Mouse (Mus musculus): ENCODE measurements around the gene Wdr77. TPM values are rescaled to one million over a fixed set of nuclear protein-coding genes. Genes with fewer than 3 reads are reported as not detected.
"Not testable (repeated sequence)": the region's sequence is repeated elsewhere in the genome, so short reads cannot be mapped to it uniquely, and the experiment has no call there.

Wdr77 gene
- polyA plus RNA-seq, 1 experiment from 2014 or later: 52.7 TPM

DNA sequence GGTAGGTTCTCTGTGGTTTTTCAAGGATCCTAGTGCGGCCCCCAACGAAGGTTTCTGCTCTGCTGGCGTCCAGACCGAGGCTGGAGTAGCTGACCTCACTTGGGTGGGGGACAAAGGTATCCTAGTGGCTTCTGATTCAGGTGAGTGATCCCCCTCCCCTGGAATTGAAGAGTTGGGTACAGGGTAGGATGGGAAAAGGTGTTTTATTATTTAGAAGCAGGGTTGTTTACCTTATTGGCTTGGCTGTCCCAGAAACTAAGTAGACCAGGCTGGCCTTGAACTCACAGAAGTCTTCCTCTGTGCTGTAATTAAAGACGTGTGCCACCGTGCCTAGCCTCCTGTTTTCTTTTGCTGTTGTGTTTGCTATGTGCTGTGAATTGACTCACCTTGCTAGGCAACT is 830 bp downstream of the Wdr77 start, which contains the start of gene Atp5f1:
Atp5f1 (minus strand) TSS at position 101 of the 400 bp plus-strand sequence.
- Histone ChIP-seq H3K9me3 (ENCODE audit: control insufficient read depth, low read length) (no peaks in the 10 kb centered on the region), H3K36me3 (ENCODE audit: control insufficient read depth, insufficient read depth, low read length) (peaks cover 9% of the 10 kb centered on the region), H3K4me3 (ENCODE audit: low read depth, low read length) (peak within 1 kb of the TSS; percentile 93), H3K27ac (replicated peaks) (peak within 1 kb of the TSS; percentile 95), H3K9ac (ENCODE audit: low read length) (peak within 1 kb of the TSS; percentile 97), H3K4me2 (replicated peaks; ENCODE audit: low read depth) (peak within 1 kb of the TSS; percentile 87), H3K4me1 (replicated peaks; ENCODE audit: control insufficient read depth, insufficient read depth) (peaks cover 7% of the 10 kb centered on the region; the same call in 1 of the 2 replicates), H3K27me3 (ENCODE audit: control insufficient read depth, insufficient read depth, low read length) (no peaks in the 10 kb centered on the region)
- 6% methylated on average over 6 of the region's 6 CpGs for WGBS
- TF ChIP-seq CTCF (IDR thresholded peaks at IDR 0.05; ENCODE audit: low read depth) (no peak), EP300 (optimal IDR thresholded peaks at IDR 0.05) (no peak)
- DNase-seq (ENCODE audit: low spot score) (no peak), ATAC-seq (ENCODE audit: low FRiP score, low TSS enrichment) (no peak)

DNA sequence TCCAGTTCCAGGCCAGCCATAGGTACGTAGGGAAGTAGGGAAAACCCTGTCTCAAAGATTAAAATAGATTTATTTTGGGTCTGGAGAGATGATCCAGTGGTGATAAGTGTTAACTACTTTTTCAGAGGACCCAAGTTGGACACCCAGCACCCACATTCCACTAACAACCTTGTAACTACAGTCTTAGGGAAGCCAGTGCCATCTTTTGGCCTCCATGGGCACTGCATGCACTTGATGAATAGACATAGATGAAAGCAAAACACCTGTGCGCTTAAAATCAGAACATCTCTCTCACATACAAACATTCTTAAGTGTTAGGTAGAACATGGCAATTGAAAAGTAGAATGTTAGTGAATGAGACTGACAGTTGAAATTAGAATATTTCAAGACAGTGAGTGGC is 1.5 kb downstream of the Wdr77 start:
- H3K9me3 ChIP-seq (ENCODE audit: control insufficient read depth, low read length): no peaks in the 10 kb centered on the region
- peak; percentile 59 for TF ChIP-seq CTCF (IDR thresholded peaks at IDR 0.05; ENCODE audit: low read depth)
- no peak for TF ChIP-seq EP300 (optimal IDR thresholded peaks at IDR 0.05)
- no peak overlapping the region for H3K4me2 ChIP-seq (replicated peaks; ENCODE audit: low read depth)
- H3K36me3 ChIP-seq (ENCODE audit: control insufficient read depth, insufficient read depth, low read length): peaks cover 9% of the 10 kb centered on the region
- 96% methylated on average over 2 of the region's 2 CpGs for WGBS
- no peaks in the 10 kb centered on the region for H3K27me3 ChIP-seq (ENCODE audit: control insufficient read depth, insufficient read depth, low read length)
- peaks cover 7% of the 10 kb centered on the region; the same call in 1 of the 2 replicates for H3K4me1 ChIP-seq (replicated peaks; ENCODE audit: control insufficient read depth, insufficient read depth)
- DNase-seq (ENCODE audit: low spot score) (no peak), ATAC-seq (ENCODE audit: low FRiP score, low TSS enrichment) (no peak)
- no peak overlapping the region for H3K9ac ChIP-seq (ENCODE audit: low read length)
- no peak overlapping the region for H3K4me3 ChIP-seq (ENCODE audit: low read depth, low read length)
- H3K27ac ChIP-seq (replicated peaks): no peak overlapping the region

DNA sequence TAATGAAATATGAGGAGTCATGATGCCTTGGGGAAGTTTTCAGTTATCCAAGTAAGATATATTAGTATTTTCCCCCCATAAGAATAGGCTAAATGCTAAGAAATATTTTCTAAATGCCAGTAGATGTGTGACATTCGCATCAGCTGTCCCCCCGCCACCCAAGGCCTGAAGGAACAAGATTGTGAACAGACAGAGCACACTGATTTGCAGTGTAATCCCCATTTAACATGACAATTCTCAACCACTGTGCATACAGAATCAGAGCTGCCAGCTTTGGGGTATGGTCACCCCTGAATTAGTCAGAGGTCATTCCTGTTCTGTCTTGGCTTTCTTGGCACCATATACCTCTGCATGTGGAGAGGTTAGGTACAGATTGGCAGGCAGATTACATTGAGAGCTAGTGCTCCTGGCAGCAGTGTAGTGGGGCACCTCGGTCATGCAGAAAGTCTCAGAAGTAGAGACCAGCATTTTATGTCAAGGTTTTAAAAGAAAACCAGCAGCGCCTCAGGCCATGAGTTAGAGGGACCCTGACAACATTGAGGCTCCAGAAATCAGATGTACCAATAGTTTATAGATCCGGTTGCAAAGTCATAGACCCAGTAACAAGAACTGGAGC is 12.8 kb downstream of the Wdr77 start:
- Histone ChIP-seq H3K4me1 (replicated peaks; ENCODE audit: control insufficient read depth, insufficient read depth) (no peaks in the 10 kb centered on the region), H3K4me3 (ENCODE audit: low read depth, low read length) (no peak overlapping the region), H3K4me2 (replicated peaks; ENCODE audit: low read depth) (no peak overlapping the region), H3K36me3 (ENCODE audit: control insufficient read depth, insufficient read depth, low read length) (peaks cover 15% of the 10 kb centered on the region; the same call in 1 of the 2 replicates), H3K27ac (replicated peaks) (no peak overlapping the region), H3K9me3 (ENCODE audit: control insufficient read depth, low read length) (no peaks in the 10 kb centered on the region), H3K9ac (ENCODE audit: low read length) (no peak overlapping the region), H3K27me3 (ENCODE audit: control insufficient read depth, insufficient read depth, low read length) (no peaks in the 10 kb centered on the region)
- 82% methylated on average over 5 of the region's 5 CpGs for WGBS
- ATAC-seq (ENCODE audit: low FRiP score, low TSS enrichment): no peak
- TF ChIP-seq CTCF (IDR thresholded peaks at IDR 0.05; ENCODE audit: low read depth) (no peak), EP300 (optimal IDR thresholded peaks at IDR 0.05) (no peak)
- DNase-seq (ENCODE audit: low spot score): no peak

DNA sequence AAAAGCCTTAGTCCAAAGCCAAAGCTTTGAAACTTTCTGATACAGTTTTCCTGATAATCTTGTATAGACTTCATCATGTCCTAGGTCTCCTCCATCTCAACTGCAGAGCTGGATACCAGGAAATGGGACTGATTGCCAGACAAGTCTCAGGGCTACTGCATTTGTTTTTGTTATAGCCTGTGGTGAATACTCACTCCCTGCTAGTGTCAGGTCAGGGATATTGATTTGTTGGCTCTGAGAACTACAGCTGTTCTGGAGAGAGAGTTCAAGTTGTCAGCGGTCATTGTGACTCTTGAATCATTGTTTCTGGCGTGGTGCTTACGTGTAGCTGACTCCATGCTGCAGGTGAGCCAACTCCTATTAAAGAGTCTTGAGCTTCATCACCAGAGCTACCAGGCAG is 14.2 kb downstream of the Wdr77 start, which contains the start of gene Ovgp1:
Ovgp1 (plus strand) TSS at position 301 of the 400 bp plus-strand sequence.
- no peaks in the 10 kb centered on the region for H3K27me3 ChIP-seq (ENCODE audit: control insufficient read depth, insufficient read depth, low read length)
- H3K9ac ChIP-seq (ENCODE audit: low read length): no peak within 1 kb of the TSS
- H3K4me1 ChIP-seq (replicated peaks; ENCODE audit: control insufficient read depth, insufficient read depth): no peaks in the 10 kb centered on the region
- H3K4me2 ChIP-seq (replicated peaks; ENCODE audit: low read depth): no peak within 1 kb of the TSS
- DNase-seq (ENCODE audit: low spot score) (no peak), ATAC-seq (ENCODE audit: low FRiP score, low TSS enrichment) (no peak)
- TF ChIP-seq CTCF (IDR thresholded peaks at IDR 0.05; ENCODE audit: low read depth) (no peak), EP300 (optimal IDR thresholded peaks at IDR 0.05) (no peak)
- H3K4me3 ChIP-seq (ENCODE audit: low read depth, low read length): no peak within 1 kb of the TSS
- no peak within 1 kb of the TSS for H3K27ac ChIP-seq (replicated peaks)
- WGBS: 66% methylated on average over 3 of the region's 3 CpGs
- H3K36me3 ChIP-seq (ENCODE audit: control insufficient read depth, insufficient read depth, low read length): peaks cover 4% of the 10 kb centered on the region; the same call in 1 of the 2 replicates
- H3K9me3 ChIP-seq (ENCODE audit: control insufficient read depth, low read length): no peaks in the 10 kb centered on the region

DNA sequence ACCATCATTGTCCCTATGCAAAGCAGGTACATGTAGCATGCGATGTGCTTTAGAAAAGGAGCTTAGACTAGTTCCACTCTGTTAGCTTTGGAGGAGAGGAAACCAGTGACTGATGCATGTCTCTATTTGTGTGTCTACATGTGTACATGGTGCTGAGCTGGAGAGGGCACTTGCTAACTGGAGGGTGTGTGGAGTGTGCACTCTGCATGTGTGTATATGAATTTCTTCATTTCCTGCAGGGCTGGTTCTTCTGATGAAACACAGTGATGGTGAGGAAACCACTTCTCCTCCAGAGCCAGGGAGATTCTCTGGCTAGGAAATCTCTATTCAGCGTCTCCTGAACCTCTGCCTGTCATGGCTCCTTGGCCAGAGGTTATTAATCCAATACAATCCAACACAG is 15.0 kb downstream of the Wdr77 start:
- TF ChIP-seq EP300 (optimal IDR thresholded peaks at IDR 0.05) (no peak), CTCF (IDR thresholded peaks at IDR 0.05; ENCODE audit: low read depth) (no peak)
- no peaks in the 10 kb centered on the region for H3K4me1 ChIP-seq (replicated peaks; ENCODE audit: control insufficient read depth, insufficient read depth)

DNA sequence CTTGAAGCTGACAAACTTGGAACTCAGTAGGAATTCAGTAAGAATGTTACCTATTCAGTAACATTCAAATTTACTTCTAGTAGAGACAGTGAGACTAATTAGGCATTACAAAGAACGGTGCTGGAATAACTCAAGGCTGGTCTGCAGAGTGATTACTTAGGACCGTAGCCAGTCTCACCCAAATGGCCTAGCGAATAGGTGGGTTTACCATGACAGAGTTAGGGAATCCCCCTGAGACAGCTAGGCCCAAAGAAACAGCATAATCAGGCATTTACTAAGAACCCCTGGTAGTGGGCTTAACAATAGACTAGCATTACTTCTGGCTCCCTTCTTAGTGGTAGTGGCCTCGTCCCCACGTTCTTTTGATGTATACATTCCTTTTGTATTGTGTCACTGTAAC is 30.4 kb downstream of the Wdr77 start:
- H3K4me3 ChIP-seq (ENCODE audit: low read depth, low read length); H3K27ac ChIP-seq (replicated peaks); H3K4me2 ChIP-seq (replicated peaks; ENCODE audit: low read depth); ATAC-seq (ENCODE audit: low FRiP score, low TSS enrichment); H3K36me3 ChIP-seq (ENCODE audit: control insufficient read depth, insufficient read depth, low read length); H3K4me1 ChIP-seq (replicated peaks; ENCODE audit: control insufficient read depth, insufficient read depth); DNase-seq (ENCODE audit: low spot score); H3K9ac ChIP-seq (ENCODE audit: low read length); H3K9me3 ChIP-seq (ENCODE audit: control insufficient read depth, low read length); H3K27me3 ChIP-seq (ENCODE audit: control insufficient read depth, insufficient read depth, low read length): not testable (repeated sequence)
- 53% methylated on average over 5 of the region's 5 CpGs for WGBS

More for the DNA sequence above, 15.0 kb downstream of the Wdr77 start:
- Histone ChIP-seq H3K9ac (ENCODE audit: low read length) (no peak overlapping the region), H3K27ac (replicated peaks) (no peak overlapping the region), H3K36me3 (ENCODE audit: control insufficient read depth, insufficient read depth, low read length) (0 out of 2 replicates have a peak, but pooled peaks cover under 1% of the 10 kb centered on the region), H3K4me2 (replicated peaks; ENCODE audit: low read depth) (no peak overlapping the region), H3K9me3 (ENCODE audit: control insufficient read depth, low read length) (no peaks in the 10 kb centered on the region), H3K27me3 (ENCODE audit: control insufficient read depth, insufficient read depth, low read length) (no peaks in the 10 kb centered on the region), H3K4me3 (ENCODE audit: low read depth, low read length) (no peak overlapping the region)
- no peak for DNase-seq (ENCODE audit: low spot score)
- no peak for ATAC-seq (ENCODE audit: low FRiP score, low TSS enrichment)
- WGBS: 79% methylated on average over 2 of the region's 2 CpGs

Data from stomach, postnatal 0 days (tissue).